Mouse (Mus musculus): Measurements from ENCODE around the gene Tmsb10. TPM values are rescaled to one million over a fixed set of nuclear protein-coding genes. Genes with fewer than 3 reads are reported as not detected.

Tmsb10 gene
- polyA plus RNA-seq, 1 experiment: 1,555 TPM

- no peak overlapping the region for H3K4me3 ChIP-seq (ENCODE audit: insufficient read depth, low read length)
- H3K4me1 ChIP-seq (ENCODE audit: control insufficient read depth, insufficient read depth, low read length): peaks cover 3% of the 10 kb centered on the region; the same call in 1 of the 2 replicates
- TF ChIP-seq CTCF (IDR thresholded peaks at IDR 0.05; ENCODE audit: borderline replicate concordance, insufficient read depth, low read length) (peak; percentile 44; the same call in 1 of the 2 replicates), POLR2A (IDR thresholded peaks at IDR 0.05; ENCODE audit: low read depth, low read length) (no peak)
- H3K27ac ChIP-seq (ENCODE audit: insufficient read depth, low read length): no peak overlapping the region
Observed at GRCm38 (mm10) chr6:72940493-72940892, 18.1 kb downstream of the Tmsb10 start.

- no peak for TF ChIP-seq POLR2A (IDR thresholded peaks at IDR 0.05; ENCODE audit: low read depth, low read length)
- TF ChIP-seq CTCF (IDR thresholded peaks at IDR 0.05; ENCODE audit: borderline replicate concordance, insufficient read depth, low read length): no peak
- no peak overlapping the region for H3K4me3 ChIP-seq (ENCODE audit: insufficient read depth, low read length)
- H3K4me1 ChIP-seq (ENCODE audit: control insufficient read depth, insufficient read depth, low read length): peaks cover 3% of the 10 kb centered on the region; the same call in 1 of the 2 replicates
- H3K27ac ChIP-seq (ENCODE audit: insufficient read depth, low read length): no peak overlapping the region
Observed at GRCm38 (mm10) chr6:72937859-72938258, 20.7 kb downstream of the Tmsb10 start.

DNA sequence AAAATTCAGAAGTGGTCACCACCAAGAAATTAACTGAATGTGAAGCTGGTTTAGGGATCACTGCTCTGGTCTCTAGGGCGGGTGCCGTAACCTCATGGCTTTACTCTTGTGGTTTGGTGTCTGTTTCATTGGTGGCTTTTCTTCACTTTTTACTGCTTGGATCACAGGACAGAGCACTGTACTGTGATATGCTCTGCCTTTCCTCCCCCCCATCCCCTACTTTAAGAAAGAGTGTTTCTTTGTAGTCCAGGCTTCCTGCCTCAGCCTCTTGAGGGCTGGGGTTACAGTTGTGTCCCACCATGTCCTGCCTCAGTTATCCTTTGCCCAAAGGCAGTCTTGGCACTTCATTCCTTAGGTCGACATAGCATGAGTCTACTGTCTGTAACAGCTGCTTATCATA lies 21.1 kb downstream of the Tmsb10 start:
- TF ChIP-seq CTCF (IDR thresholded peaks at IDR 0.05; ENCODE audit: borderline replicate concordance, insufficient read depth, low read length) (no peak), POLR2A (IDR thresholded peaks at IDR 0.05; ENCODE audit: low read depth, low read length) (no peak)
- no peak overlapping the region for H3K27ac ChIP-seq (ENCODE audit: insufficient read depth, low read length)
- no peak overlapping the region for H3K4me3 ChIP-seq (ENCODE audit: insufficient read depth, low read length)

DNA sequence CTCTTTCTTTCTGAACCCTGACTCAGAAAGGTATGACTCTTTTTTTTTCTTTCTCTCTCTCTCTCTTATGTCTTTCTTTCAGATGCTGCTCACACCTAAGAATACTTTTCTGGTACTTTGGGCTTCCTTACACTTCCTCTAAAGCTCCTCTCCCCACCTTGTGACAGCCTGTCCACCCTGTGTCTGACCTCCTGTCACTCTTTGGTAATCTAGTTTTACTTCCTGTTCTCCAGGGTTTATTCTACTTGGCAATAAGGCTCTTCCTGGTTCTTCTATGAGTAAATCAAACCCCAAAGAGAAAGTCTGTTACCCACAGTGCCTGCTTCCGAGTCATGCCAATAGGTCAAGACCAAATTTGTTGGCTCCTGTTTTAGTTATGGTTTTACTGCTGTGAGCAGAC lies 25.6 kb downstream of the Tmsb10 start:
- TF ChIP-seq POLR2A (IDR thresholded peaks at IDR 0.05; ENCODE audit: low read depth, low read length): no peak
- no peak for TF ChIP-seq CTCF (IDR thresholded peaks at IDR 0.05; ENCODE audit: borderline replicate concordance, insufficient read depth, low read length)
- Histone ChIP-seq H3K4me3 (ENCODE audit: insufficient read depth, low read length) (no peak overlapping the region), H3K4me1 (ENCODE audit: control insufficient read depth, insufficient read depth, low read length) (peaks cover 5% of the 10 kb centered on the region; the same call in 1 of the 2 replicates), H3K27ac (ENCODE audit: insufficient read depth, low read length) (no peak overlapping the region)

More for the DNA sequence above, 21.1 kb downstream of the Tmsb10 start:
- H3K4me1 ChIP-seq (ENCODE audit: control insufficient read depth, insufficient read depth, low read length): peaks cover 3% of the 10 kb centered on the region; the same call in 1 of the 2 replicates

DNA sequence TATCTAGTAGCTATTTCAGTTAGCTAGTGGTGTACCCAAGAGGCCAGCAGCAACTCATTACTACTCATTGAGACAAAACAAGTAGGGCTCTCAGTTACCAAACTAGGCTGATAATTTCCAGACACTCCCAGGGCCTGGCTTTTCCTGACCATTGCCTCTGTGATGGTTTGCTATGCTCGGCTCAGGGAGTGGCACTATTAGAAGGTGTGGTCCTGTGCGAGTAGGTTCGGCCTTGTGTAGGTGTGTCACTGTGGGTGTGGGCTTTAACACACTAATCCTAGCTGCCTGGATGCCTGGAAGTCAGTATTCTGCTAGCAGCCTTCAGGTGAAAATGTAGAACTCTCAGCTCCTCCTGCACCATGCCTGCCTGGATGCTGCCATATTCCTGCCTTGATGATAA lies 27.0 kb downstream of the Tmsb10 start:
- Histone ChIP-seq H3K4me3 (ENCODE audit: insufficient read depth, low read length) (no peak overlapping the region), H3K27ac (ENCODE audit: insufficient read depth, low read length) (no peak overlapping the region), H3K4me1 (ENCODE audit: control insufficient read depth, insufficient read depth, low read length) (peaks cover 10% of the 10 kb centered on the region)
- no peak for TF ChIP-seq POLR2A (IDR thresholded peaks at IDR 0.05; ENCODE audit: low read depth, low read length)
- TF ChIP-seq CTCF (IDR thresholded peaks at IDR 0.05; ENCODE audit: borderline replicate concordance, insufficient read depth, low read length): no peak

DNA sequence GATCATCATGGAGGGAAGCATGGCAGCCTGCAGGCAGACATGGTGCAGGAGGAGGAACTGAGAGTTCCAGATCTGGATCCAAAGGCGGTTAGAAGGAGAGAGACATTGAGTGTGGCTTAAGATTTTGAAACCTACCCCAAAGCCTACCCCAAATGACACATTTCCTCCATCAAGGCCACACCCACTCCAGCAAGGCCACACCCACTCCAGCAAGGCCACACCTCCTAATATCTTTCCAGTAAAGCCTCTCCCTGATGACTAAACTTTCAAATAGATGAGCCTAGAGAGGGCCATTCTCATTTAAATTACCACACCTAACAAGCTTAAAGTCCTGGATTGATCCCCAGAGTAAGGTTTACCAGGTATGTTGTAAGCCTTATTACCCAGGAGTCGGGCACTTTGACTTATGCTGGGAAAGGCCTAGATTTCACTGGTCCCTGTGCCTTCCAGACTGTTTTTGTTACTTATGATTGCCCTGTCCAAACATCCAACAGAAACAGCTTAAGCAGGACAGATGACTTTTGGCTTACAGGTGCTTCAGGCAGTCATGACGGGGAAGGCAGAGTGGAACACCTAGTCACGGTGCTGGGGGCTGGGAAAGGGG lies 28.7 kb downstream of the Tmsb10 start:
- H3K27ac ChIP-seq (ENCODE audit: insufficient read depth, low read length): no peak overlapping the region
- H3K4me1 ChIP-seq (ENCODE audit: control insufficient read depth, insufficient read depth, low read length): peaks cover 11% of the 10 kb centered on the region
- no peak overlapping the region for H3K4me3 ChIP-seq (ENCODE audit: insufficient read depth, low read length)
- TF ChIP-seq POLR2A (IDR thresholded peaks at IDR 0.05; ENCODE audit: low read depth, low read length) (no peak), CTCF (IDR thresholded peaks at IDR 0.05; ENCODE audit: borderline replicate concordance, insufficient read depth, low read length) (no peak)

- Histone ChIP-seq H3K4me1 (ENCODE audit: control insufficient read depth, insufficient read depth, low read length) (peaks cover 11% of the 10 kb centered on the region), H3K4me3 (ENCODE audit: insufficient read depth, low read length) (no peak overlapping the region), H3K27ac (ENCODE audit: insufficient read depth, low read length) (peak overlapping the region; percentile 76)
- TF ChIP-seq CTCF (IDR thresholded peaks at IDR 0.05; ENCODE audit: borderline replicate concordance, insufficient read depth, low read length): no peak
- TF ChIP-seq POLR2A (IDR thresholded peaks at IDR 0.05; ENCODE audit: low read depth, low read length): 0 out of 2 replicates have a peak, but pooled peaks have one; percentile 12
Observed at GRCm38 (mm10) chr6:72926755-72927482, 31.6 kb downstream of the Tmsb10 start.

- Histone ChIP-seq H3K4me3 (ENCODE audit: insufficient read depth, low read length) (no peak overlapping the region), H3K27ac (ENCODE audit: insufficient read depth, low read length) (peak overlapping the region; percentile 76), H3K4me1 (ENCODE audit: control insufficient read depth, insufficient read depth, low read length) (peaks cover 11% of the 10 kb centered on the region)
- no peak for TF ChIP-seq CTCF (IDR thresholded peaks at IDR 0.05; ENCODE audit: borderline replicate concordance, insufficient read depth, low read length)
- no peak for TF ChIP-seq POLR2A (IDR thresholded peaks at IDR 0.05; ENCODE audit: low read depth, low read length)
Observed at GRCm38 (mm10) chr6:72926031-72926430, 32.5 kb downstream of the Tmsb10 start.

GRCm38 (mm10) chr6:72923381-72923780 lies 35.2 kb downstream of the Tmsb10 start:
- Histone ChIP-seq H3K4me1 (ENCODE audit: control insufficient read depth, insufficient read depth, low read length) (peaks cover 9% of the 10 kb centered on the region; the same call in 1 of the 2 replicates), H3K4me3 (ENCODE audit: insufficient read depth, low read length) (no peak overlapping the region), H3K27ac (ENCODE audit: insufficient read depth, low read length) (no peak overlapping the region)
- no peak for TF ChIP-seq POLR2A (IDR thresholded peaks at IDR 0.05; ENCODE audit: low read depth, low read length)
- no peak for TF ChIP-seq CTCF (IDR thresholded peaks at IDR 0.05; ENCODE audit: borderline replicate concordance, insufficient read depth, low read length)

- TF ChIP-seq CTCF (IDR thresholded peaks at IDR 0.05; ENCODE audit: borderline replicate concordance, insufficient read depth, low read length): no peak
- Histone ChIP-seq H3K4me1 (ENCODE audit: control insufficient read depth, insufficient read depth, low read length) (no peaks in the 10 kb centered on the region), H3K27ac (ENCODE audit: insufficient read depth, low read length) (no peak overlapping the region), H3K4me3 (ENCODE audit: insufficient read depth, low read length) (no peak overlapping the region)
Observed at GRCm38 (mm10) chr6:72921081-72921480, 37.5 kb downstream of the Tmsb10 start.
